Mouse (Mus musculus): ENCODE data around the gene Sh3rf1. TPM values are rescaled to one million over a fixed set of nuclear protein-coding genes. Genes with fewer than 3 reads are reported as not detected.

Gene Sh3rf1
- polyA plus RNA-seq, 2 experiments, result 8.8 to 12.8 TPM

DNA sequence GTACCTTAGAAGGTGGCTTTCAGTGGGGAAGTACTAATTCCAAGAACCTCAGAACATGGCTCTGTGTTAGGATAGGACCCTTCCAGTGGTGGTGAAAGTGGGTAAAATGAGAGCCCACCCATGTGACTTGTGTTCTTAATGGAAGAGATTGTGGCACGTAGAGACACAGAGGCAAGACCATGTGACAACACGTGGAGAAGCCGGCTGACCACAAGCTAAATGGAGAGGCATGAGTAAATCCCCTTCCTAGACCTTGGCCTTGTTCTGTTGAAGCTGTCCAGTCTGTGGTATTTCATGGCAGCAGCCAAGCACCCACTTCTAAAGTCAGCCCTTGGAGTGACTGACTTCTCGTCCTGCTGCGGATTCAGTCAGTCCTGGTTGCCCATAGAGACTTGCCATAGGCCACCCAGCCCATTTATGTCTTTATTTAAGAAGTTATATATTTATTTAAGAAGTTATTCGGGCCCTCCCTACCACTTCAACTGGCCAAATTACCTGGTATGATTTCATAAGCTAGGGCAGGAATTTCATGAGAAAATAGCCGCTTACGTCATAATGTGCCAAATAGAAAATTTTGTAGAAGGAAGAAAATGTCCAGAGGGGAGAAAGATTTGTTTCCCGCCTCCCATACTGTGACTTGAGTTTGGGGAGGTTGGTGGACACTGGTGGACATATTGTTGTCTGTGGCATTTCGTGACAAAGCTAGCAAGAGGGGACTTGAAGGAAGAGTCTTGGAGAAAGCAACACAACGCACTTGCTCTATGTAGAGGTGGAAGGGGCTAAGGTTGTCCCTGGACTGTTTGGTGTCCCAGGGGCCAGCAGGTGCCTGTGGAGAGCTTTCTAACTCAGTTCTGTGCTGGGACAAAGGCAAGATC lies 7.4 kb downstream of the Sh3rf1 start:
- no peak overlapping the region for H3K4me2 ChIP-seq (replicated peaks; ENCODE audit: low read depth, low read length, severe bottlenecking)
- no peaks in the 10 kb centered on the region for H3K9me3 ChIP-seq (ENCODE audit: control insufficient read depth, low read length)
- no peaks in the 10 kb centered on the region for H3K27me3 ChIP-seq (ENCODE audit: control insufficient read depth, insufficient read depth, low read length)
- peaks cover 21% of the 10 kb centered on the region for H3K4me1 ChIP-seq (ENCODE audit: control insufficient read depth, insufficient read depth, low read length)
- peaks cover 9% of the 10 kb centered on the region; the same call in 1 of the 2 replicates for H3K36me3 ChIP-seq (ENCODE audit: control insufficient read depth, insufficient read depth, low read length)
- no peak overlapping the region for H3K9ac ChIP-seq (ENCODE audit: low read depth, low read length, severe bottlenecking)
- no peak for ATAC-seq (ENCODE audit: low FRiP score, low read depth)
- DNase-seq (ENCODE audit: low spot score), result no peak
- TF ChIP-seq POLR2A (IDR thresholded peaks at IDR 0.05; ENCODE audit: borderline replicate concordance, extremely low read depth, insufficient read depth, insufficient read length), result no peak
- WGBS, result 91% methylated on average over 11 of the region's 11 CpGs
- no peak overlapping the region for H3K4me3 ChIP-seq (replicated peaks; ENCODE audit: low read length)
- H3K27ac ChIP-seq (replicated peaks; ENCODE audit: low read depth, low read length), result no peak overlapping the region

DNA sequence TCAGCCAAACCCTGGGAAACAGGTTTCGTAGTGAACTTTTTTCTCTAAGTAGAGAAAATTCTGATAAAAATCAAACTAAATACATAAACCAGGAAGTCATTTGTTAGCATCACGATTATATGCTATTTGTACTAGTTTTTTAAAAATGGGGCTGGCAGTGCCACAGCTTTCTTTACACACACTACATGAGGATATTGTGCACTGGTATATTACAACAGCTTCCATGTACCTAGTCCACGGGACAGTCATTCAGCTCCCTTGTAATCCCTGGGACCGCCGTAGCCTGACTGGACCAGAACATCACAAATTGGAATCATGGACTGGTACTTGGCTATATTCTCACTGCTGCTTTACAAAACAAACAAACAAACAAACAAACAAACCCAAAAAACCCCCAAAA lies 11.8 kb downstream of the Sh3rf1 start:
- H3K9me3 ChIP-seq (ENCODE audit: control insufficient read depth, low read length), result no peaks in the 10 kb centered on the region
- 86% methylated on average over 5 of the region's 5 CpGs for WGBS
- H3K4me3 ChIP-seq (replicated peaks; ENCODE audit: low read length), result no peak overlapping the region
- no peak overlapping the region for H3K4me2 ChIP-seq (replicated peaks; ENCODE audit: low read depth, low read length, severe bottlenecking)
- TF ChIP-seq POLR2A (IDR thresholded peaks at IDR 0.05; ENCODE audit: borderline replicate concordance, extremely low read depth, insufficient read depth, insufficient read length), result no peak
- H3K9ac ChIP-seq (ENCODE audit: low read depth, low read length, severe bottlenecking), result no peak overlapping the region
- no peak for ATAC-seq (ENCODE audit: low FRiP score, low read depth)
- DNase-seq (ENCODE audit: low spot score), result no peak
- H3K27ac ChIP-seq (replicated peaks; ENCODE audit: low read depth, low read length), result no peak overlapping the region
- H3K36me3 ChIP-seq (ENCODE audit: control insufficient read depth, insufficient read depth, low read length), result peaks cover 9% of the 10 kb centered on the region; the same call in 1 of the 2 replicates
- H3K27me3 ChIP-seq (ENCODE audit: control insufficient read depth, insufficient read depth, low read length), result no peaks in the 10 kb centered on the region
- H3K4me1 ChIP-seq (ENCODE audit: control insufficient read depth, insufficient read depth, low read length), result peaks cover 6% of the 10 kb centered on the region; the same call in 1 of the 2 replicates

DNA sequence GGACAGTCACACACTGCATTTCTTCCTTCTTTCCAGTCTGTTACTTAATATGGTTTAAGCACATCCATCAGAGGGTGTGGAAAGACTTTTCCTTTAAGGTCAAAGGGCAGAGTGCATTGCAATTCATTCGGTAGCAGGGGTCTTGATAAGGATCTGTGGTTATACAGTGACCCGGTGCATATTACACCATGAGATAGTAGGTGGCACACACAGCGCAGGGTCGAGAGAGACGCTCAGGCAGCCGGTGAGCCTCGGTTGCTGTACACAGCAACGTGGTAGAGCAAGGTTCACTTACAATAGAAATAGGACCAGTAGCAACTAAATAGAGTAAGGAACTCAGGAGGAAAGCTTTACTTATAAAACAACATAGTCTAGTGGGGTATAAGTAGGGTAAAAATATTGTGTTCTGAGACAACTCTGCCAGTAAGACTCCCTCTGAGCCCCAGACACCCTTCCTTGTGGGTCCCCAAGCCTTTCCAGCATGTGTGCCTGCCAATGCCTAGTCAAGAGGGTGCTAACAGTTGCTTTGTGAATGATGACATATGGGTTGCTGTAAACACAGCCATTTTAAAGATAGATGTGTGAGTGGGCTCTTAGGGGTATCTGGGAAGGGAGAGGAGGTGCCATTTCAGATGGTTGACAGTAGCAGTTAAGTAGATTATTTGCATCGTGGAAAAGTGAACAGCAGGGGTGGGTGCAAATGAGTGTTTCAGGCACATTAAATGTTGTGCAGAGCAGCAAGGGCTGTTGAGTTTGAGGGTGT lies 13.0 kb downstream of the Sh3rf1 start:
- no peak for TF ChIP-seq POLR2A (IDR thresholded peaks at IDR 0.05; ENCODE audit: borderline replicate concordance, extremely low read depth, insufficient read depth, insufficient read length)
- H3K27me3 ChIP-seq (ENCODE audit: control insufficient read depth, insufficient read depth, low read length), result no peaks in the 10 kb centered on the region
- no peak overlapping the region for H3K4me3 ChIP-seq (replicated peaks; ENCODE audit: low read length)
- H3K27ac ChIP-seq (replicated peaks; ENCODE audit: low read depth, low read length), result no peak overlapping the region
- H3K9ac ChIP-seq (ENCODE audit: low read depth, low read length, severe bottlenecking), result no peak overlapping the region
- ATAC-seq (ENCODE audit: low FRiP score, low read depth) (no peak), DNase-seq (ENCODE audit: low spot score) (no peak)
- H3K4me2 ChIP-seq (replicated peaks; ENCODE audit: low read depth, low read length, severe bottlenecking), result no peak overlapping the region
- no peaks in the 10 kb centered on the region for H3K9me3 ChIP-seq (ENCODE audit: control insufficient read depth, low read length)
- 61% methylated on average over 9 of the region's 9 CpGs for WGBS
- H3K4me1 ChIP-seq (ENCODE audit: control insufficient read depth, insufficient read depth, low read length), result peaks cover 6% of the 10 kb centered on the region; the same call in 1 of the 2 replicates
- peaks cover 10% of the 10 kb centered on the region; the same call in 1 of the 2 replicates for H3K36me3 ChIP-seq (ENCODE audit: control insufficient read depth, insufficient read depth, low read length)

DNA sequence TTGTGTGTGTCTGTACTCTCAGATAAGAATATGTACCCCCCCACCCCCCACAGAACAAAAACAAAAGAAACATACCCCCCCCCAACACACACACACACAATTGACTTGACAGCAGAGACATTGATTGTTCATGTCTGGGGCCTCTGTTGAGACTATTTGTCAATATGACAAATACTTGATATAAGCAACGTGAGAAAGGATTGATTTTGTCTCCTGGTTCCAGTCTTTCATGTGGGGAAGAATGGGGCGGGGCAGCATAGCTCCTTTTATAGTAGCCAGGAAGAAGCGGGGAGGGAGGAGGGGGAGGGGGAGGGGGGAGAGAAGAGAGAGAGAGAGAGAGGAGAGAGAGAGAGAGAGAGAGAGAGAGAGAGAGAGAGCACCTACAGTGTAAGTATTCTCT lies 15.9 kb downstream of the Sh3rf1 start:
- TF ChIP-seq POLR2A (IDR thresholded peaks at IDR 0.05; ENCODE audit: borderline replicate concordance, extremely low read depth, insufficient read depth, insufficient read length), result no peak
- Histone ChIP-seq H3K27ac (replicated peaks; ENCODE audit: low read depth, low read length) (no peak overlapping the region), H3K36me3 (ENCODE audit: control insufficient read depth, insufficient read depth, low read length) (peaks cover 12% of the 10 kb centered on the region; the same call in 1 of the 2 replicates), H3K4me3 (replicated peaks; ENCODE audit: low read length) (no peak overlapping the region), H3K9me3 (ENCODE audit: control insufficient read depth, low read length) (0 out of 2 replicates have a peak, but pooled peaks cover 5% of the 10 kb centered on the region), H3K4me1 (ENCODE audit: control insufficient read depth, insufficient read depth, low read length) (peaks cover 6% of the 10 kb centered on the region; the same call in 1 of the 2 replicates), H3K27me3 (ENCODE audit: control insufficient read depth, insufficient read depth, low read length) (no peaks in the 10 kb centered on the region), H3K4me2 (replicated peaks; ENCODE audit: low read depth, low read length, severe bottlenecking) (no peak overlapping the region), H3K9ac (ENCODE audit: low read depth, low read length, severe bottlenecking) (no peak overlapping the region)
- ATAC-seq (ENCODE audit: low FRiP score, low read depth) (no peak), DNase-seq (ENCODE audit: low spot score) (no peak)
- 50% methylated on average over 3 of the region's 3 CpGs for WGBS

DNA sequence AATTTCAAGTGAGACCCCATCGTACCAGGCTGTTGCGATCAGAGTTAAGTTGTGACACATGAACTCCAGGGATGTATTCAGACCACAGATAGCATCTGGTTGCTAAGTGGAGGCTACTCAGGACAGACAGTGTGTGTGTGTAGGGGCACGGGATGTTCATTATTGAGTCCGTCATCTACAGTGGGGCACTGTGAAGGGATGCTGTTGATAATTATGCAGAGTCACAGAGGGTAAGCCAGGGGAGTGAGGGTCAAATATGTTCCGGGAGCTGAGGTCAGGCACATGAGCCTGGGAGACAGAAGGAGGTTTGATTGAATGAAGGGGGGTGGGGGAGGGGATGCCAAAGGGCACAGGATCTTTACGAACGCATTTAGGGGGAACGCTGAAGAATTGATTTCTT lies 17.6 kb downstream of the Sh3rf1 start:
- Histone ChIP-seq H3K4me2 (replicated peaks; ENCODE audit: low read depth, low read length, severe bottlenecking) (no peak overlapping the region), H3K9me3 (ENCODE audit: control insufficient read depth, low read length) (0 out of 2 replicates have a peak, but pooled peaks cover 5% of the 10 kb centered on the region), H3K36me3 (ENCODE audit: control insufficient read depth, insufficient read depth, low read length) (peaks cover 12% of the 10 kb centered on the region; the same call in 1 of the 2 replicates), H3K4me3 (replicated peaks; ENCODE audit: low read length) (no peak overlapping the region), H3K4me1 (ENCODE audit: control insufficient read depth, insufficient read depth, low read length) (peaks cover 6% of the 10 kb centered on the region; the same call in 1 of the 2 replicates), H3K27me3 (ENCODE audit: control insufficient read depth, insufficient read depth, low read length) (no peaks in the 10 kb centered on the region), H3K9ac (ENCODE audit: low read depth, low read length, severe bottlenecking) (no peak overlapping the region), H3K27ac (replicated peaks; ENCODE audit: low read depth, low read length) (no peak overlapping the region)
- no peak for TF ChIP-seq POLR2A (IDR thresholded peaks at IDR 0.05; ENCODE audit: borderline replicate concordance, extremely low read depth, insufficient read depth, insufficient read length)
- WGBS, result 69% methylated on average over 8 of the region's 8 CpGs
- ATAC-seq (ENCODE audit: low FRiP score, low read depth), result no peak
- DNase-seq (ENCODE audit: low spot score), result no peak

Data from limb, embryonic 14.5 days (tissue).